Mouse (Mus musculus): ENCODE results near the gene 1700025G04Rik.

1700025G04Rik gene

GRCm38 (mm10) chr1:152076222-152076845, 13.6 kb downstream of the 1700025G04Rik start:
- no peak for DNase-seq (ENCODE audit: low spot score)

- no peak for DNase-seq (ENCODE audit: low spot score)
These were observed 14.2 kb downstream of the 1700025G04Rik start for GRCm38 (mm10) chr1:152075725-152076124.

GRCm38 (mm10) chr1:152070441-152070840, 19.5 kb downstream of the 1700025G04Rik start:
- DNase-seq (ENCODE audit: low spot score): no peak

GRCm38 (mm10) chr1:152069745-152070144, 20.2 kb downstream of the 1700025G04Rik start:
- DNase-seq (ENCODE audit: low spot score): no peak

- no peak for DNase-seq (ENCODE audit: low spot score)
These were observed 22.0 kb downstream of the 1700025G04Rik start for GRCm38 (mm10) chr1:152067919-152068318.

- no peak for DNase-seq (ENCODE audit: low spot score)
These were observed 24.4 kb downstream of the 1700025G04Rik start for GRCm38 (mm10) chr1:152065527-152065926.

- no peak for DNase-seq (ENCODE audit: low spot score)
These were observed 26.4 kb downstream of the 1700025G04Rik start for GRCm38 (mm10) chr1:152063357-152064145.

- DNase-seq (ENCODE audit: low spot score): no peak
These were observed 28.2 kb downstream of the 1700025G04Rik start for GRCm38 (mm10) chr1:152061745-152062144.

GRCm38 (mm10) chr1:152060265-152060664, 29.7 kb downstream of the 1700025G04Rik start:
- no peak for DNase-seq (ENCODE audit: low spot score)

- no peak for DNase-seq (ENCODE audit: low spot score)
These were observed 31.1 kb downstream of the 1700025G04Rik start for GRCm38 (mm10) chr1:152058776-152059175.

GRCm38 (mm10) chr1:152053112-152053511, 36.8 kb downstream of the 1700025G04Rik start:
- no peak for DNase-seq (ENCODE audit: low spot score)

- no peak for DNase-seq (ENCODE audit: low spot score)
These were observed 38.1 kb downstream of the 1700025G04Rik start for GRCm38 (mm10) chr1:152051858-152052257.

- no peak for DNase-seq (ENCODE audit: low spot score)
These were observed 39.9 kb downstream of the 1700025G04Rik start for GRCm38 (mm10) chr1:152050037-152050436.

- DNase-seq (ENCODE audit: low spot score): no peak
These were observed 41.6 kb downstream of the 1700025G04Rik start for GRCm38 (mm10) chr1:152048291-152048690.

GRCm38 (mm10) chr1:152047416-152047815, 42.5 kb downstream of the 1700025G04Rik start:
- no peak for DNase-seq (ENCODE audit: low spot score)

- no peak for DNase-seq (ENCODE audit: low spot score)
These were observed 46.5 kb downstream of the 1700025G04Rik start for GRCm38 (mm10) chr1:152043453-152043852.

- no peak for DNase-seq (ENCODE audit: low spot score)
These were observed 47.5 kb downstream of the 1700025G04Rik start for GRCm38 (mm10) chr1:152042409-152042808.

- no peak for DNase-seq (ENCODE audit: low spot score)
These were observed 48.9 kb downstream of the 1700025G04Rik start for GRCm38 (mm10) chr1:152041005-152041404.

GRCm38 (mm10) chr1:152040053-152040452, 49.9 kb downstream of the 1700025G04Rik start:
- no peak for DNase-seq (ENCODE audit: low spot score)

GRCm38 (mm10) chr1:152039588-152039987, 50.3 kb downstream of the 1700025G04Rik start:
- DNase-seq (ENCODE audit: low spot score): no peak

GRCm38 (mm10) chr1:152038086-152038485, 51.8 kb downstream of the 1700025G04Rik start:
- DNase-seq (ENCODE audit: low spot score): no peak

- DNase-seq (ENCODE audit: low spot score): no peak
These were observed 52.3 kb downstream of the 1700025G04Rik start for GRCm38 (mm10) chr1:152037589-152037988.

- no peak for DNase-seq (ENCODE audit: low spot score)
These were observed 55.2 kb downstream of the 1700025G04Rik start for GRCm38 (mm10) chr1:152034766-152035165.

Measured in urinary bladder, postnatal 10 days (tissue).